Mouse (Mus musculus): Measurements from ENCODE around the gene Gm20388. TPM values are rescaled to one million over a fixed set of nuclear protein-coding genes. Genes with fewer than 3 reads are reported as not detected.

Gm20388 gene
- total RNA-seq, 2 experiments from 2014 or later, result not detected

- DNase-seq (ENCODE audit: low spot score in 2 of 2), result no peak
Measured at GRCm38 (mm10) chr8:123341040-123342015, 3430.7 kb downstream of the Gm20388 start.

- DNase-seq (ENCODE audit: low spot score in 2 of 2), result no peak
Measured at GRCm38 (mm10) chr8:123342253-123342652, 3431.6 kb downstream of the Gm20388 start.

- DNase-seq (ENCODE audit: low spot score in 2 of 2), result no peak
Measured at GRCm38 (mm10) chr8:123342911-123343310, 3432.3 kb downstream of the Gm20388 start.

- no peak for DNase-seq (ENCODE audit: low spot score in 2 of 2)
Measured at GRCm38 (mm10) chr8:123343422-123343821, 3432.8 kb downstream of the Gm20388 start.

GRCm38 (mm10) chr8:123345135-123345534 is 3434.5 kb downstream of the Gm20388 start:
- no peak for DNase-seq (ENCODE audit: low spot score in 2 of 2)

GRCm38 (mm10) chr8:123345856-123346255 is 3435.2 kb downstream of the Gm20388 start:
- DNase-seq (ENCODE audit: low spot score in 2 of 2), result no peak

- no peak for DNase-seq (ENCODE audit: low spot score in 2 of 2)
Measured at GRCm38 (mm10) chr8:123347293-123347692, 3436.7 kb downstream of the Gm20388 start.

GRCm38 (mm10) chr8:123348237-123348843 is 3437.7 kb downstream of the Gm20388 start:
- DNase-seq (ENCODE audit: low spot score in 2 of 2), result peak; percentile 30 to 53

- no peak for DNase-seq (ENCODE audit: low spot score in 2 of 2)
Measured at GRCm38 (mm10) chr8:123349073-123349472, 3438.4 kb downstream of the Gm20388 start.

GRCm38 (mm10) chr8:123352118-123352517 is 3441.5 kb downstream of the Gm20388 start:
- DNase-seq (ENCODE audit: low spot score in 2 of 2), result no peak

- peak; percentile 23 to 55 for DNase-seq (ENCODE audit: low spot score in 2 of 2)
Measured at GRCm38 (mm10) chr8:123352786-123353185, 3442.1 kb downstream of the Gm20388 start.

GRCm38 (mm10) chr8:123353216-123353615 is 3442.6 kb downstream of the Gm20388 start:
- DNase-seq (ENCODE audit: low spot score in 2 of 2), result no peak

- DNase-seq (ENCODE audit: low spot score in 2 of 2), result peak; percentile 84 to 88
Measured at GRCm38 (mm10) chr8:123361082-123361739, 3450.6 kb downstream of the Gm20388 start.

- DNase-seq (ENCODE audit: low spot score in 2 of 2), result peak; percentile 96
Measured at GRCm38 (mm10) chr8:123373403-123374238, 3463.0 kb downstream of the Gm20388 start, which contains the start of gene Tcf25. Tcf25 (plus strand) TSS chr8:123373753.

GRCm38 (mm10) chr8:123374239-123374578 is 3463.6 kb downstream of the Gm20388 start:
- DNase-seq (ENCODE audit: low spot score in 2 of 2), result peak; percentile 92 to 93

GRCm38 (mm10) chr8:123375701-123376100 is 3465.1 kb downstream of the Gm20388 start:
- no peak for DNase-seq (ENCODE audit: low spot score in 2 of 2)

GRCm38 (mm10) chr8:123376106-123376505 is 3465.5 kb downstream of the Gm20388 start:
- DNase-seq (ENCODE audit: low spot score in 2 of 2), result no peak

- DNase-seq (ENCODE audit: low spot score in 2 of 2), result no peak
Measured at GRCm38 (mm10) chr8:123381711-123382110, 3471.1 kb downstream of the Gm20388 start.

GRCm38 (mm10) chr8:123382516-123382915 is 3471.9 kb downstream of the Gm20388 start:
- no peak for DNase-seq (ENCODE audit: low spot score in 2 of 2)

- DNase-seq (ENCODE audit: low spot score in 2 of 2), result no peak
Measured at GRCm38 (mm10) chr8:123384883-123385540, 3474.4 kb downstream of the Gm20388 start.
